Mouse (Mus musculus) lung, postnatal 0 days (tissue): Measurements from ENCODE around the gene Fam126b. TPM values are rescaled to one million over a fixed set of nuclear protein-coding genes. Genes with fewer than 3 reads are reported as not detected.
"Not testable (repeated sequence)": the region's sequence is repeated elsewhere in the genome, so short reads cannot be mapped to it uniquely, and the experiment has no call there.

Source experiments
- ATAC-seq: fragments of 200-750 bp; cut with Nextera tagmentation; 2 replicates; pipeline ENCODE4 v1.8.0; 2017; ENCODE audit warnings: moderate library complexity
- DNase-seq: peaks from one replicate; pipeline ENCODE4 v3.0.0-alpha.2; 2016; ENCODE audit warnings: low spot score
- H3K27ac ChIP-seq: fragments of 300-500 bp; sonication (generic); 2 replicates; pipeline ENCODE4 v1.5.1; 2014; ENCODE audit warnings: antibody characterized with exemption, mild to moderate bottlenecking, low read length, mixed read lengths
- H3K27me3 ChIP-seq: fragments of 300-500 bp; sonication (generic); replicated peaks from 2 replicates; pipeline ENCODE4 v1.6.1; 2014; ENCODE audit warnings: low read length, mixed read lengths; ENCODE audit not compliant: insufficient read depth
- H3K36me3 ChIP-seq: fragments of 300-500 bp; sonication (generic); 2 replicates; pipeline ENCODE4 v1.6.1; 2014; ENCODE audit warnings: low read length, mixed read lengths; ENCODE audit not compliant: insufficient read depth
- H3K4me1 ChIP-seq: fragments of 300-500 bp; sonication (generic); 2 replicates; pipeline ENCODE4 v1.6.1; 2014; ENCODE audit warnings: antibody characterized with exemption, low read depth, low read length, mixed read lengths; ENCODE audit not compliant: insufficient read depth
- H3K4me2 ChIP-seq: fragments of 300-500 bp; sonication (generic); replicated peaks from 2 replicates; pipeline ENCODE4 v1.6.1; 2014; ENCODE audit warnings: low read depth, mild to moderate bottlenecking, low read length, moderate library complexity, mixed read lengths
- H3K4me3 ChIP-seq: fragments of 300-500 bp; sonication (generic); 2 replicates; pipeline ENCODE4 v1.5.1; 2014; ENCODE audit warnings: low read depth, low read length
- H3K9ac ChIP-seq: fragments of 300-500 bp; sonication (generic); replicated peaks from 2 replicates; pipeline ENCODE4 v1.6.1; 2014; ENCODE audit warnings: low read depth, mild to moderate bottlenecking
- H3K9me3 ChIP-seq: fragments of 300-500 bp; sonication (generic); 2 replicates; pipeline ENCODE4 v1.6.1; 2016; ENCODE audit warnings: low read length, mixed read lengths
- CTCF ChIP-seq: IDR thresholded peaks from 2 replicates; pipeline ENCODE4 v1.5.1; 2016; ENCODE audit warnings: antibody characterized with exemption, mild to moderate bottlenecking
- EP300 ChIP-seq: IDR thresholded peaks from 2 replicates; pipeline ENCODE4 v1.6.1; 2016; ENCODE audit warnings: antibody characterized with exemption, mild to moderate bottlenecking, control low read depth
- WGBS: fragments of 180-500 bp; shearing (Covaris S2); extraction: QIAGEN DNeasy Blood & Tissue Kit; methylation state at CpG from one replicate; pipeline ENCODE4 v1.1.7; 2014; 5-methylcytosine and 5-hydroxymethylcytosine counted together
- polyA plus RNA-seq: library from polyadenylated mRNA; unstranded; fragments of >200 nt; fragmentation: Nextera tagmentation; extraction: Ambion mirVana; gene quantifications from 2 replicates; pipeline ENCODE4 v1.2.1, GENCODE M21; 2015

Fam126b gene
- polyA plus RNA-seq, 1 experiment from 2014 or later: 6.6 TPM

- Histone ChIP-seq H3K9me3 (no peaks in the 10 kb centered on the region), H3K27me3 (no peaks in the 10 kb centered on the region), H3K4me3 (no peak overlapping the region), H3K9ac (no peak overlapping the region), H3K36me3 (no peaks in the 10 kb centered on the region), H3K4me1 (no peaks in the 10 kb centered on the region), H3K27ac (no peak overlapping the region), H3K4me2 (no peak overlapping the region)
- WGBS: 90% methylated on average over 2 of the region's 2 CpGs
- no peak for TF ChIP-seq EP300
- TF ChIP-seq CTCF: peak; percentile 69
- ATAC-seq: no peak
- no peak for DNase-seq
Measured at GRCm38 (mm10) chr1:58579179-58579578, 6.9 kb downstream of the Fam126b start.

DNA sequence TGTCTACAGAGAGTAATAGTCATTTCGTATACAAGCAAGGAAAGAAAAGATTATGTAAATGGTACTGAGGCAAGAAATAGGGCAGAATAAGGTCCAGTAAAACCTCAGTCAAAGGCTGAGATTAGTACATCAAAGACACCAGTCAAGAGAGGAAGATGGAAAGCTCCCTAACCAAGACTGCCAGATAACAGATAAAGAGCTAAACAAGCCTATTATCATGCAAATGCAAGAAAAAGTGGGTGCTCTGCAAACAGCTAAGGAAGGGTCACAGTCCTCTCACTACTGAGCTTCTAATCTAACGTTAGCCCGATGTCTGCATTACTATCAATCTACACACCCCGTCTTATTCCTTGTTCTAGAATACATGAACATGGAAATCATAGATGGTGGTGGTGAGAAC lies 15.7 kb downstream of the Fam126b start:
- Histone ChIP-seq H3K36me3 (no peaks in the 10 kb centered on the region), H3K27me3 (no peaks in the 10 kb centered on the region), H3K27ac (no peak overlapping the region), H3K9me3 (no peaks in the 10 kb centered on the region), H3K4me1 (no peaks in the 10 kb centered on the region; the same call in 1 of the 2 replicates), H3K9ac (no peak overlapping the region), H3K4me3 (no peak overlapping the region), H3K4me2 (no peak overlapping the region)
- DNase-seq: no peak
- WGBS: 44% methylated on average over 4 of the region's 4 CpGs
- no peak for ATAC-seq
- TF ChIP-seq EP300 (no peak), CTCF (no peak)

- ATAC-seq (no peak), DNase-seq (no peak)
- no peaks in the 10 kb centered on the region for H3K27me3 ChIP-seq
- H3K4me1 ChIP-seq: no peaks in the 10 kb centered on the region; the same call in 1 of the 2 replicates
- H3K9ac ChIP-seq: no peak overlapping the region
- TF ChIP-seq CTCF (no peak), EP300 (no peak)
- no peak overlapping the region for H3K4me2 ChIP-seq
- no peak overlapping the region for H3K4me3 ChIP-seq
- no peak overlapping the region for H3K27ac ChIP-seq
- H3K36me3 ChIP-seq: no peaks in the 10 kb centered on the region
- H3K9me3 ChIP-seq: no peaks in the 10 kb centered on the region
Measured at GRCm38 (mm10) chr1:58568456-58569130, 17.5 kb downstream of the Fam126b start.

DNA sequence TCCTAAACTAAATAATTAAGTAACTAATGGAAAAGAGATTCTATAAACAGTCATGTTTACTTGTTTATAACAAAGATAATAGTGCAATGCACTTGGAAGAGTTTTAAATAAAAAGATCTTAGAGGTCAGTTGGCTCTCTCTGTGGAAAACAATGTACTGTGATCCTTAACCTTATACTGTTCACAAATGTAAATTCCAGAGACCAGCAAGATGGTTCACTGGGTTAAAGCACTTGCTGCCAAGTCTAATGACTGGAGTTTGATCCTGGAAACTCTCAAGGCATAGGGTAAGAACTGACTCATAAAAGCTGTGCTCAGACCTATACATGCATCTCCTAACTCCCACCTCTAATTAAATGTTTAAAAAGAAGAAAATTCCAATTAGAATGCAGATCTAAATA lies 19.5 kb downstream of the Fam126b start:
- TF ChIP-seq EP300 (no peak), CTCF (no peak)
- Histone ChIP-seq H3K27me3 (no peaks in the 10 kb centered on the region), H3K4me3 (no peak overlapping the region), H3K9ac (no peak overlapping the region), H3K36me3 (no peaks in the 10 kb centered on the region), H3K9me3 (no peaks in the 10 kb centered on the region), H3K4me1 (no peaks in the 10 kb centered on the region; the same call in 1 of the 2 replicates), H3K27ac (no peak overlapping the region), H3K4me2 (no peak overlapping the region)
- ATAC-seq: no peak
- DNase-seq: peak; percentile 8

GRCm38 (mm10) chr1:58564981-58565380 lies 21.1 kb downstream of the Fam126b start:
- H3K9ac ChIP-seq: no peak overlapping the region
- ATAC-seq (no peak), DNase-seq (no peak)
- no peak overlapping the region for H3K27ac ChIP-seq
- H3K27me3 ChIP-seq: no peaks in the 10 kb centered on the region
- no peak overlapping the region for H3K4me2 ChIP-seq
- no peak for TF ChIP-seq EP300
- TF ChIP-seq CTCF: no peak
- whole genome bisulfite sequencing: 91% methylated on average over 5 of the region's 5 CpGs
- no peaks in the 10 kb centered on the region; the same call in 1 of the 2 replicates for H3K4me1 ChIP-seq
- no peak overlapping the region for H3K4me3 ChIP-seq
- no peaks in the 10 kb centered on the region for H3K36me3 ChIP-seq
- no peaks in the 10 kb centered on the region for H3K9me3 ChIP-seq

GRCm38 (mm10) chr1:58562455-58562854 lies 23.7 kb downstream of the Fam126b start:
- 81% methylated on average over 1 of the region's 1 CpGs for WGBS

DNA sequence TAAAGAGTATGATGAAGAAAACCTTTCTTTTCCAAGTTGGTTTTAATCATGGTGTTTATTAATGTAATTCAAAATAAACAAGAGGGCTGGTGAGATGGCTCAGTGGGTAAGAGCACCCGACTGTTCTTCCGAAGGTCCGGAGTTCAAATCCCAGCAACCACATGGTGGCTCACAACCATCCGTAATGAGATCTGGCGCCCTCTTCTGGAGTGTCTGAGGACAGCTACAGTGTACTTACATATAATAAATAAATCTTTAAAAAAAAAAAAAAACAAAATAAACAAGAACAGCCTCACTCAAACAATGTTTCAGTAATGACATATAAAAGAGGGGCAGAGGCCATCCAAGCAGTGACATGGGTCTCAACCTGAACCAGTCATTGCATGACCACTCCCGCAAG lies 25.8 kb downstream of the Fam126b start:
- not testable (repeated sequence) for DNase-seq
- WGBS: 93% methylated on average over 4 of the region's 6 CpGs

More at GRCm38 (mm10) chr1:58562455-58562854, 23.7 kb downstream of the Fam126b start:
- H3K27ac ChIP-seq: no peak overlapping the region
- DNase-seq: peak; percentile 43
- TF ChIP-seq CTCF (peak; percentile 69), EP300 (no peak)
- H3K36me3 ChIP-seq: no peaks in the 10 kb centered on the region
- no peaks in the 10 kb centered on the region; the same call in 1 of the 2 replicates for H3K4me1 ChIP-seq
- no peak overlapping the region for H3K4me2 ChIP-seq
- H3K4me3 ChIP-seq: no peak overlapping the region
- no peaks in the 10 kb centered on the region for H3K9me3 ChIP-seq
- no peak overlapping the region for H3K9ac ChIP-seq
- ATAC-seq: no peak
- H3K27me3 ChIP-seq: no peaks in the 10 kb centered on the region

More for the DNA sequence above, 25.8 kb downstream of the Fam126b start:
- H3K4me1 ChIP-seq, ATAC-seq, H3K27me3 ChIP-seq, H3K36me3 ChIP-seq, H3K4me2 ChIP-seq, H3K9me3 ChIP-seq, H3K9ac ChIP-seq, H3K27ac ChIP-seq, H3K4me3 ChIP-seq: not testable (repeated sequence)
